Mouse (Mus musculus): ENCODE measurements at regions not wholly inside any gene's neighbourhood (a gene's known extent, or its start where the extent isn't known, plus 50 kb on each side); places are given as distances from the start of the nearest gene placed in this dataset.
"Not testable (repeated sequence)": the region's sequence is repeated elsewhere in the genome, so short reads cannot be mapped to it uniquely, and the experiment has no call there.

DNA sequence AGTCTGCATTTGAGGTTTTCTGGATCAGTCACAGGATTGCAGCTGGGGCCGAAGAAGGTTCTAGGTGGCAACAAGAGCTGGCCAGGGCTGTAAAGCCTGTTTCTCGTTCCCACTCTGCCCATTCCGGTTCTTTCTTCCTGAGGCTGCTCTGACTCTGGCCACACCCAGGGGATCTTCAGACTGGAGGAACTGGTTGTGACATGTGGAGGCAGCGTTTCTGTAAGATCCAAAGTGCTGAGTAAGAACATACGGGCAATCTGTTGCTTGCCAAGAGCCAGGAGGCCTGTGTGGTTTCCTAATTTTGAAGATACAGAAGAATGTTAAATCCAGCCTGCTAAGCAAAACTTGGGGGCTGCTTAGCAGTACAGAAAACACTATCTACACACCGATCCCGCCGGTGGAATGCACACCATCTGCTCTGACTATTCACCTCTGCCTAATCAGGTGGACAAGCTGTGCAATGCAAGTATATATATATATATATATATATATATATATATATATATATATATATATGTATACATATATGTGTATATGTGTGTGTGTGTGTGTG, 99.3 kb upstream of the Bmp2k start:
- no peaks in the 10 kb centered on the region for H3K4me1 ChIP-seq
- ATAC-seq (ENCODE audit: insufficient number of reproducible peaks, low FRiP score, low TSS enrichment, low read depth) = no peak

GRCm38 (mm10) chr5:96898695-96899094, 98.8 kb upstream of the Bmp2k start:
- Histone ChIP-seq H3K9me3 (no peaks in the 10 kb centered on the region), H3K4me2 (no peak overlapping the region), H3K36me3 (no peaks in the 10 kb centered on the region), H3K27ac (peak overlapping the region; percentile 63; the same call in 1 of the 2 replicates), H3K27me3 (no peaks in the 10 kb centered on the region), H3K9ac (no peak overlapping the region), H3K4me1 (no peaks in the 10 kb centered on the region), H3K4me3 (no peak overlapping the region)
- 59% methylated on average over 5 of the region's 5 CpGs for whole genome bisulfite sequencing
- no peak for ATAC-seq (ENCODE audit: insufficient number of reproducible peaks, low FRiP score, low TSS enrichment, low read depth)

More for the DNA sequence above, 99.3 kb upstream of the Bmp2k start:
- H3K9ac ChIP-seq = no peak overlapping the region
- H3K36me3 ChIP-seq = no peaks in the 10 kb centered on the region
- no peak overlapping the region for H3K4me2 ChIP-seq
- H3K27ac ChIP-seq = no peak overlapping the region
- H3K4me3 ChIP-seq = no peak overlapping the region
- no peaks in the 10 kb centered on the region for H3K27me3 ChIP-seq
- 44% methylated on average over 8 of the region's 8 CpGs for WGBS
- no peaks in the 10 kb centered on the region for H3K9me3 ChIP-seq

DNA sequence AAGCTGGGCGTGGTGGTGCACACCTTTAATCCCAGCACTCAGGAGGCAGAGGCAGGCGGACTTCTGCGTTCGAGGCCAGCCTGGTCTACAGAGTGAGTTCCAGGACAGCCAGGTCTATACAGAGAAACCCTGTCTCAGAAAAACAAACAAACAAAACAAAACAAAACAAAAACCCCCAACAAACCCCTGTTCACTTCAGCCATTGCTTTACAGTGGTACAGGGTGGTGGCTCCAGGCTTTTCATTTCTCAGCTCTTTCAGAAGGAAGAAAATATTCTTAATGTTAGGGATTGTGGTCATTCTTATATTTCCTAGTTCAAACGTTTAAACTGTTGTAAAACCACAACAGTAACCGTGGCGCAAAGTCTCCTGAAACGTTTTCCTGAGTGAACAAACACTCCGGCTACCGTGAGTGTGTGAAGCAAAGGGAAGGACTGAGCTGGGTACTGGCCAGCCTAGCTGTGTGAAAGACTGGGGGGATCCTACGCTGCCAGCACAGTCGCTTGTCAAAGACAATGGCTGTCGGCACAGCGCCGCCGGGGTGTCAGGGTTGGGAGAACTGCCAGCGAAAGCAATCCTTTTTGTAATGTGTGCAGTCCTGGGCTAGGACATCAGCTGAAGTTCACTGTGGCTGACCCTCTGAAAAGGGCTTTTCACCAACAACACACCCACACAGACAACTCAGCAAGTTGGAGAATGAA, 91.8 kb upstream of the Bmp2k start:
- Histone ChIP-seq H3K4me2 (peak overlapping the region; percentile 3; the same call in 1 of the 2 replicates), H3K9ac (no peak overlapping the region), H3K4me1 (no peaks in the 10 kb centered on the region), H3K9me3 (no peaks in the 10 kb centered on the region), H3K27ac (no peak overlapping the region), H3K27me3 (no peaks in the 10 kb centered on the region), H3K4me3 (no peak overlapping the region), H3K36me3 (no peaks in the 10 kb centered on the region)
- ATAC-seq (ENCODE audit: insufficient number of reproducible peaks, low FRiP score, low TSS enrichment, low read depth) = no peak
- WGBS = 44% methylated on average over 17 of the region's 17 CpGs

DNA sequence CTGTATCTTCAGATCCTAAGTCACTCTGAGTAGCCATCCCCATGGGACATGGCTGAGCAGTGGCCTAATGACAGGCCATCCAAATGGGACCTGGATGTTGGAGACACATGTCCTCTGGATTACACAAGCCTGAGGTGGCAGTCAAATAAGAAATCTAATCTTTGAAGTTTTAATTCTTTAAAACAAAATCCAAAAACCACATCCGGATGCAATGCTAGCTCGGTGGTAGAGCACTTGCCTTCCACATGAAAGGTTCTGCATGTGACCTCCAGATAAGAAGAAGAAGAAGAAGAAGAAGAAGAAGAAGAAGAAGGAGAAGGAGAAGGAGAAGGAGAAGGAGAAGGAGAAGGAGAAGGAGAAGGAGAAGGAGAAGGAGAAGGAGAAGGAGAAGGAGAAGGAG, 89.1 kb upstream of the Bmp2k start:
- ATAC-seq (ENCODE audit: insufficient number of reproducible peaks, low FRiP score, low TSS enrichment, low read depth); H3K4me1 ChIP-seq; H3K9ac ChIP-seq; H3K9me3 ChIP-seq; H3K4me2 ChIP-seq; H3K27me3 ChIP-seq; H3K27ac ChIP-seq; H3K36me3 ChIP-seq; H3K4me3 ChIP-seq: not testable (repeated sequence)
- 78% methylated on average over 2 of the region's 2 CpGs for WGBS

DNA sequence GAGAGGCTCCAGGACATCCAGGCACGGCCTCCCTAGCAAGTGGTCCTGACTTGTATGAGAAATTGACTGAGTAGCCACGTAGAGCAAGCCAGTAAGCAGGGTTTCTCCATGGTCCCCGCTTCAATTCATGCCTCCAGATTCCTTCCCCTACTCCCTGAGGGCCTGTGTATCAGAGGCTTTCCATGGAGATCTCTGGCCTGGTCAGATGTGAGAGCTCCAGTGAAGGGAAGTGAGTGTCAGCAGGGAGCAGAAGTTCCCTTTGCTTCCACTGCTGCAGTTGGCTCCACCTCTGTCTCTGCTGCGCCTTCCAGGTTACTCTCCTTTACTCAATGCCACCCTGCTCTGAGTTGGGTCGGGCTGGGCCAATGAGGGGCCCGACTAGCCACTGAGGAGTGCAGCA, 88.3 kb upstream of the Bmp2k start:
- Histone ChIP-seq H3K9me3 (no peaks in the 10 kb centered on the region), H3K9ac (no peak overlapping the region), H3K27ac (no peak overlapping the region), H3K27me3 (no peaks in the 10 kb centered on the region), H3K4me1 (0 out of 2 replicates have a peak, but pooled peaks cover 2% of the 10 kb centered on the region), H3K4me2 (no peak overlapping the region), H3K4me3 (no peak overlapping the region), H3K36me3 (no peaks in the 10 kb centered on the region)
- 78% methylated on average over 6 of the region's 6 CpGs for WGBS
- no peak for ATAC-seq (ENCODE audit: insufficient number of reproducible peaks, low FRiP score, low TSS enrichment, low read depth)

DNA sequence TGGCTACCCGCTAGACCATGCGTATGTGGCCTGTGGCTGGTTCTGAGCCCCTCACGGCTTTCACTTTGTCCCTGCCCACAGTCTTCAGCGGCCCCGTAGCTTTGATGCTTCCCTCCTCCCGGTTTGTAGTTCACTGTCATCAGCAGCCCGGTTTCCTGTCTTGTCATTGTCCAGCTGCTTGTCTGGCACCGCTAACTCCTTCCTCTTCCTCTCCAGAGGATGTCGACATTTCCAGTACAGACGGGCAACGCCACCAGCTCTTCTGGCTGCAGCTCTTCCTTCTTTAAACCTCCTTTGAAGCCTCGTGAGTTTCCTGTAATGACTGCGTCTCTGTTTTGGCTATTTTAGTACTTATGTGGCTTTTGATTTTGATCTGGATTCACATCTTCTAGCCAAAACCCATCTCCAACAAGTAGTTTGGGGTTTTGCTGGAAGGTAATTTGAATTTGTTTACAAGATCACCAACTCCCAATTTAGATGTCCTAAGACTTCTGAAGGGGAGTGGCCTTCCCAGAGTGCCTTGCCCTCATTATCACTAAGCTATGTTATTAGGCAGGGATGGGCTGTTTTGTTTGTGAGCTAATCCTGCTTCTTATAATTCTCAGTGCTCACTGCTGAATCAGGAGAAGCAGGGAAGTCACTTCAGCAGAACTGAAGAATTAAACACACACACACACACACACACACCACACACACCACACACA, 85.8 kb upstream of the Bmp2k start:
- H3K27me3 ChIP-seq = no peaks in the 10 kb centered on the region
- H3K4me2 ChIP-seq = no peak overlapping the region
- 0 out of 2 replicates have a peak, but pooled peaks cover 2% of the 10 kb centered on the region for H3K4me1 ChIP-seq
- H3K9ac ChIP-seq = no peak overlapping the region
- ATAC-seq (ENCODE audit: insufficient number of reproducible peaks, low FRiP score, low TSS enrichment, low read depth) = no peak
- no peaks in the 10 kb centered on the region for H3K36me3 ChIP-seq
- WGBS = 56% methylated on average over 13 of the region's 13 CpGs
- peak overlapping the region; percentile 3; the same call in 1 of the 2 replicates for H3K27ac ChIP-seq
- no peaks in the 10 kb centered on the region for H3K9me3 ChIP-seq
- H3K4me3 ChIP-seq = no peak overlapping the region

GRCm38 (mm10) chr5:96912254-96912635, 85.2 kb upstream of the Bmp2k start:
- Histone ChIP-seq H3K27ac (no peak overlapping the region), H3K4me1 (0 out of 2 replicates have a peak, but pooled peaks cover 2% of the 10 kb centered on the region), H3K4me3 (no peak overlapping the region), H3K27me3 (no peaks in the 10 kb centered on the region), H3K9ac (no peak overlapping the region), H3K9me3 (no peaks in the 10 kb centered on the region), H3K4me2 (no peak overlapping the region), H3K36me3 (no peaks in the 10 kb centered on the region)
- no peak for ATAC-seq (ENCODE audit: insufficient number of reproducible peaks, low FRiP score, low TSS enrichment, low read depth)
- WGBS = 75% methylated on average over 4 of the region's 4 CpGs

DNA sequence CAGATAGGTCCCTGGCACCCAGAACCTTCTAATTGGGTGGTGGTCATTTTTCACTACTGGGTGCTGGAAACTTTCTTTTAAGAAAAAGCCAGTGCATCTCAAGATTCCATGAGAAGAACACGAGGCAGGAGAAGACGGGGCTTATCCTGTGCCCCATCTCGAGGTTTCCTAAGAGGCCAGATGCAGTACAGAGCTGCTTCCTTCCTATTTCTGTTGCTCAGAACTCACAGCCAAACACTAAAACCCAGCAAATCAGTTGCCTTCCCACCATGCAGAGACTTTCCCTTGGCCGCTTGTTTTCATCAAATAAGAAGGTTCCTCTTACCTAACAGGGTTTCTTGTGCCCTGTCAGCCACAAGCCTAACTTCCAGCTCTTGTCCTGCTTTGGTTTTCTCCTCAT, 84.7 kb upstream of the Bmp2k start:
- ATAC-seq (ENCODE audit: insufficient number of reproducible peaks, low FRiP score, low TSS enrichment, low read depth) = no peak
- H3K9ac ChIP-seq = no peak overlapping the region
- H3K9me3 ChIP-seq = no peaks in the 10 kb centered on the region
- no peak overlapping the region for H3K4me2 ChIP-seq
- 0 out of 2 replicates have a peak, but pooled peaks cover 2% of the 10 kb centered on the region for H3K4me1 ChIP-seq
- no peak overlapping the region for H3K4me3 ChIP-seq
- no peaks in the 10 kb centered on the region for H3K36me3 ChIP-seq
- no peaks in the 10 kb centered on the region for H3K27me3 ChIP-seq
- H3K27ac ChIP-seq = 0 out of 2 replicates have a peak overlapping the region, but pooled peaks have one; percentile 5
- 59% methylated on average over 4 of the region's 4 CpGs for WGBS

- H3K36me3 ChIP-seq = no peaks in the 10 kb centered on the region
- H3K27ac ChIP-seq = 0 out of 2 replicates have a peak overlapping the region, but pooled peaks have one; percentile 5
- no peak overlapping the region for H3K4me2 ChIP-seq
- no peaks in the 10 kb centered on the region for H3K9me3 ChIP-seq
- H3K4me1 ChIP-seq = 0 out of 2 replicates have a peak, but pooled peaks cover 4% of the 10 kb centered on the region
- H3K9ac ChIP-seq = no peak overlapping the region
- no peaks in the 10 kb centered on the region for H3K27me3 ChIP-seq
- no peak overlapping the region for H3K4me3 ChIP-seq
- no peak for ATAC-seq (ENCODE audit: insufficient number of reproducible peaks, low FRiP score, low TSS enrichment, low read depth)
- WGBS = 30% methylated on average over 1 of the region's 1 CpGs
These were observed 83.8 kb upstream of the Bmp2k start for GRCm38 (mm10) chr5:96913711-96914110.

DNA sequence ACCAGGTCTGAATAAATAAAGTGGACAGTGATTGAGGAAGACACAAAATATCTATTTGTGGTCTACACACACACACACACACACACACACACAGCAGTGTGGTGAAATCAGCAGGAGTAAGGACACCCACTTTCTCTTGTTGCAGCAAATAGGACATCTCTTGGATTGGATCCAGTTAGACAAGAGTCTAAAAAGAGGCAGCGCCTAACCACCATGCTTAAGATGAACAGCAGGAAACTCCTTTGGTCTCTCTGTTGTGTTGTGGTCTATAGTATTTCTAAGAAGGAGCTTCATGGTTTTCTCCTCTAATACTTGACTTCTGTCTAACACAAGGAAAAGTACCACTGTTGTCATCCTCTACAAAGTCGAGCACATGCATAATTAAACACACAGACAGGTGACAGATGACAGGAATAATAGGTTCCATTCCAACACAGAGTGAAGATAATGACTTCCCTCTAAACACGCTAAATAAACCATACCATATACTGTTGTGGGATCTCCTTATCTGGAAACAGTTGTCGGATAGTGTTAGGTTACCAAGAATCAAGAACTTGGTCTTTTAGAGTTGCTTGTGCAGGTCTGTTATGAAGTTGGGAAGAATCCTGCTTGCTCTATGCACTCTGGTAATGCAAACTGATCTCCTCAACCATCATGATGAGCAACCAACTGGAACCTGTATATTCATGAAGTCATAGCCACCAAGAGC, 82.6 kb upstream of the Bmp2k start:
- H3K27me3 ChIP-seq = no peaks in the 10 kb centered on the region
- WGBS = 83% methylated on average over 4 of the region's 4 CpGs
- no peak overlapping the region for H3K4me2 ChIP-seq
- H3K4me1 ChIP-seq = 0 out of 2 replicates have a peak, but pooled peaks cover 4% of the 10 kb centered on the region
- H3K4me3 ChIP-seq = no peak overlapping the region
- H3K9ac ChIP-seq = no peak overlapping the region
- no peak overlapping the region for H3K27ac ChIP-seq
- ATAC-seq (ENCODE audit: insufficient number of reproducible peaks, low FRiP score, low TSS enrichment, low read depth) = no peak
- no peaks in the 10 kb centered on the region for H3K9me3 ChIP-seq
- H3K36me3 ChIP-seq = no peaks in the 10 kb centered on the region

DNA sequence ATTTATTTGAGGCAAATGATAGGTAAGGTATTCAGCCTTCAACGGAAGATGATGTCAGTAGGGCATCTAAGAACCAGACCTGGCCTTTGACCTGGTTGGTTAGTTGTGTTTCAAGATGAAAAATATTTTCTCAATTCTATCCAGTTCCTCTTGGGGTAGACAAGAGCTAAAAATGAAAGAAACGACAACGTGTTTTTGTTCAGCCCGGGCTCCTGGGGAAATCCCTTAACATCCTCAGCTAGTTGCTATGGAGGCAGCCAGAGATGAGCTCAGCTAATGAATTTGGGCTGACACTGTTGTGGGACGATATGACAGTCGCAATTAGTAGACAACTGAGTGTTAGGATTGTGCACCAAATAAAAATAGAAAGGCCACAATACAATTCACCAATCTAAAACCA, 80.6 kb upstream of the Bmp2k start:
- H3K27ac ChIP-seq = no peak overlapping the region

More for the DNA sequence above, 80.6 kb upstream of the Bmp2k start:
- no peaks in the 10 kb centered on the region for H3K9me3 ChIP-seq
- H3K36me3 ChIP-seq = no peaks in the 10 kb centered on the region
- H3K9ac ChIP-seq = no peak overlapping the region
- H3K27me3 ChIP-seq = no peaks in the 10 kb centered on the region
- H3K4me3 ChIP-seq = no peak overlapping the region
- 0 out of 2 replicates have a peak, but pooled peaks cover 2% of the 10 kb centered on the region for H3K4me1 ChIP-seq
- H3K4me2 ChIP-seq = no peak overlapping the region
- no peak for ATAC-seq (ENCODE audit: insufficient number of reproducible peaks, low FRiP score, low TSS enrichment, low read depth)
- 77% methylated on average over 6 of the region's 6 CpGs for WGBS
